11 mouse cellular contexts compared by ENCODE assay signal in the genomic region with DNA sequence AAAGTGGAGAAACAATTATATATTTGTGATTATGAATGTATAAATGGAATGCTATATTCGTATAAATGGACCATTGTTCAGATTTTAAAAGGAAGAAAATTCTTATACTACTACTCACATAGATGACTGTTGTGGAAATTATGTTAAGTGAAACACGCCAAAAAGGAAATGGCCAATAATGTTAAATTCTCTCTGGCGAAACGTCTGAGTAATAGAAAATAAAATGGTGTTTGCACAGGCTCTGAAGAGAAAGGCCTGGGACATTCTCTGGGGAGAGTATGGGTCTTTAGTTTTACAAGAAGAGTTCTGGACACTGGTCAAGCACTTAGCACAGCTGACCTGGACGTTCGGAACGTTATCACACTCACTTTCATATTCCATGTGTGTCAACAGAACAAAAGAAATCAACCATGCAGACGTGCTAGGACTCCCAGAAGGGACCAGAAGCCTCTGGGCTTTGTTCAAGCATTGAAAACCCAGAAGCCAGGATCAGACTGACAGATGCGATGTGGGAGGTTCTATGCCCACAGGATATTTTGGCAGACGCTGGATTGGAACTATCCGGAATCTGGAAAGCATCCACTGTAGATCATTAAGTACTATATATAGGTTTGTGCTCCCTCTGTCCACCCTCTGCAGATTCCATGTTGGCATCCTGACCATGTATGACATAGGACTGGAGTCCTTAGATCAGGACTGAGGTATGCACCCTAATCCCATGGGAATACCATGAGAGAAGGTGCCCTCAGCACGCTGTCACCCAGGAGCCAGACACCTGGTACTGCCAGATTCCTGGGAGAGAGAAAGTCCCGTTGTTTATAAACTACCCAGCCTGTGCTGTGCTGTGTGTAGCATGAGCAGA.
DNase-seq lines count a peak whose midpoint lies in the region; ATAC-seq and TF ChIP-seq lines count a peak whose summit lies in the region.
"Had no signal": no experiment of that assay in that cellular context is flagged by ENCODE, and none has a peak within 500 bp of the region (broad histone marks: within the 10 kb centered on the region; RNA-seq: fewer than 3 reads in every experiment).

No protein-coding gene starts in this region.

- no peak for DNase-seq in embryonic facial prominence, embryonic 10.5 days (ENCODE audit: low spot score)
- no peak for DNase-seq in lung, embryonic 14.5 days
- no peak for DNase-seq in lung, postnatal 10 days
- DNase-seq in layer of hippocampus, adult 9-10 months (ENCODE audit: low spot score): peak; percentile 85
- DNase-seq in urinary bladder, postnatal 10 days (ENCODE audit: low spot score): no peak

- H3K36me3 ChIP-seq in embryonic facial prominence, embryonic 12.5 days: no peaks in the 10 kb centered on the region
- no peaks in the 10 kb centered on the region for H3K36me3 ChIP-seq in embryonic facial prominence, embryonic 10.5 days (replicated peaks)
- no peaks in the 10 kb centered on the region for H3K36me3 ChIP-seq in lung, embryonic 14.5 days (ENCODE audit: insufficient read depth)
- no peaks in the 10 kb centered on the region for H3K36me3 ChIP-seq in stomach, embryonic 16.5 days (ENCODE audit: control insufficient read depth, insufficient read depth, low read length)
- H3K36me3 ChIP-seq: embryonic facial prominence, embryonic 15.5 days; liver, embryonic 15.5 days had no signal

- H3K4me2 ChIP-seq in embryonic facial prominence, embryonic 12.5 days (replicated peaks): no peak overlapping the region
- H3K4me2 ChIP-seq in lung, embryonic 14.5 days: no peak overlapping the region
- H3K4me2 ChIP-seq in stomach, embryonic 16.5 days (ENCODE audit: low read depth, low read length): no peak overlapping the region
- H3K4me2 ChIP-seq: embryonic facial prominence, embryonic 15.5 days; liver, embryonic 15.5 days had no signal

- TF ChIP-seq CTCF in lung, embryonic 14.5 days (IDR thresholded peaks at IDR 0.05; ENCODE audit: low read depth): no peak

- no peak overlapping the region for H3K27ac ChIP-seq in embryonic facial prominence, embryonic 12.5 days
- no peak overlapping the region for H3K27ac ChIP-seq in embryonic facial prominence, embryonic 10.5 days (replicated peaks)
- H3K27ac ChIP-seq in lung, embryonic 14.5 days (ENCODE audit: low read depth): no peak overlapping the region; the same call in 1 of the 2 replicates
- H3K27ac ChIP-seq in stomach, embryonic 16.5 days (ENCODE audit: low read length): peak overlapping the region; percentile 36; the same call in 1 of the 2 replicates
- H3K27ac ChIP-seq: embryonic facial prominence, embryonic 15.5 days; liver, embryonic 15.5 days had no signal

- H3K27me3 ChIP-seq in embryonic facial prominence, embryonic 12.5 days: no peaks in the 10 kb centered on the region
- no peaks in the 10 kb centered on the region for H3K27me3 ChIP-seq in embryonic facial prominence, embryonic 10.5 days (replicated peaks; ENCODE audit: low read depth, poor library complexity, severe bottlenecking)
- H3K27me3 ChIP-seq in lung, embryonic 14.5 days (ENCODE audit: insufficient read depth, low read length): no peaks in the 10 kb centered on the region
- no peaks in the 10 kb centered on the region for H3K27me3 ChIP-seq in stomach, embryonic 16.5 days (ENCODE audit: control insufficient read depth, insufficient read depth, low read length)
- H3K27me3 ChIP-seq: embryonic facial prominence, embryonic 15.5 days; liver, embryonic 15.5 days had no signal

- H3K4me1 ChIP-seq in embryonic facial prominence, embryonic 12.5 days: no peaks in the 10 kb centered on the region
- peaks cover 8% of the 10 kb centered on the region for H3K4me1 ChIP-seq in embryonic facial prominence, embryonic 10.5 days
- H3K4me1 ChIP-seq in lung, embryonic 14.5 days (ENCODE audit: insufficient read depth): 0 out of 2 replicates have a peak, but pooled peaks cover 2% of the 10 kb centered on the region
- 0 out of 2 replicates have a peak, but pooled peaks cover 4% of the 10 kb centered on the region for H3K4me1 ChIP-seq in stomach, embryonic 16.5 days (ENCODE audit: control insufficient read depth, insufficient read depth, low read length)
- H3K4me1 ChIP-seq: liver, embryonic 15.5 days had no signal

- peaks cover 5% of the 10 kb centered on the region; the same call in 1 of the 2 replicates for H3K9me3 ChIP-seq in embryonic facial prominence, embryonic 12.5 days
- H3K9me3 ChIP-seq in embryonic facial prominence, embryonic 10.5 days: no peaks in the 10 kb centered on the region
- H3K9me3 ChIP-seq in lung, embryonic 14.5 days (ENCODE audit: low read depth, low read length): no peaks in the 10 kb centered on the region
- H3K9me3 ChIP-seq in stomach, embryonic 16.5 days (replicated peaks; ENCODE audit: control insufficient read depth, low read length): peaks cover 2% of the 10 kb centered on the region; the same call in 1 of the 2 replicates
- H3K9me3 ChIP-seq: embryonic facial prominence, embryonic 15.5 days; liver, embryonic 15.5 days had no signal

- WGBS in embryonic facial prominence, embryonic 12.5 days: 69% methylated on average over 13 of the region's 13 CpGs
- WGBS in embryonic facial prominence, embryonic 10.5 days: 82% methylated on average over 13 of the region's 13 CpGs
- 72% methylated on average over 13 of the region's 13 CpGs for WGBS in lung, embryonic 14.5 days
- WGBS in stomach, embryonic 16.5 days: 68% methylated on average over 13 of the region's 13 CpGs

- no peak overlapping the region for H3K9ac ChIP-seq in embryonic facial prominence, embryonic 12.5 days
- no peak overlapping the region for H3K9ac ChIP-seq in lung, embryonic 14.5 days
- no peak overlapping the region for H3K9ac ChIP-seq in stomach, embryonic 16.5 days (ENCODE audit: low read length)
- H3K9ac ChIP-seq: embryonic facial prominence, embryonic 15.5 days; liver, embryonic 15.5 days had no signal

- ATAC-seq in embryonic facial prominence, embryonic 12.5 days (ENCODE audit: insufficient number of reproducible peaks, insufficient read depth, low FRiP score, low TSS enrichment): peak; percentile 47; the same call in 1 of the 2 replicates
- ATAC-seq in lung, embryonic 14.5 days (ENCODE audit: insufficient read depth): peak; percentile 21; the same call in 1 of the 2 replicates
- peak; percentile 61 for ATAC-seq in stomach, embryonic 16.5 days (ENCODE audit: insufficient read depth, low FRiP score)
- no peak for ATAC-seq in granulocyte monocyte progenitor cell, adult 5-6 weeks (replicated peaks; ENCODE audit: poor library complexity, severe bottlenecking)
- ATAC-seq: intestine, postnatal 0 days had no signal

- no peak overlapping the region for H3K4me3 ChIP-seq in embryonic facial prominence, embryonic 12.5 days
- H3K4me3 ChIP-seq in embryonic facial prominence, embryonic 10.5 days: no peak overlapping the region
- H3K4me3 ChIP-seq in lung, embryonic 14.5 days (ENCODE audit: low read depth, low read length): no peak overlapping the region
- no peak overlapping the region for H3K4me3 ChIP-seq in stomach, embryonic 16.5 days (replicated peaks; ENCODE audit: low read length)
- H3K4me3 ChIP-seq: embryonic facial prominence, embryonic 15.5 days; liver, embryonic 15.5 days had no signal
